Mouse (Mus musculus): ENCODE data around the gene Per2.

GRCm38 (mm10) chr1:91426397-91426796 lies 32.7 kb downstream of the Per2 start:
- TF ChIP-seq POLR2A (IDR thresholded peaks at IDR 0.05; ENCODE audit: borderline replicate concordance, low read depth, low read length) (no peak), CTCF (IDR thresholded peaks at IDR 0.05; ENCODE audit: low read depth, low read length) (no peak)
